Mouse (Mus musculus): ENCODE measurements around the gene Lrrc55. TPM values are rescaled to one million over a fixed set of nuclear protein-coding genes. Genes with fewer than 3 reads are reported as not detected.

Lrrc55 gene
- polyA plus RNA-seq, 1 experiment from 2014 or later = 2.9 TPM

GRCm38 (mm10) chr2:85163311-85164047, 33.5 kb downstream of the Lrrc55 start:
- no peak overlapping the region for H3K4me3 ChIP-seq
- no peaks in the 10 kb centered on the region for H3K27me3 ChIP-seq (replicated peaks)
- ATAC-seq (ENCODE audit: low FRiP score, low read depth) = no peak
- H3K9ac ChIP-seq = no peak overlapping the region
- H3K9me3 ChIP-seq = no peaks in the 10 kb centered on the region
- peaks cover 18% of the 10 kb centered on the region for H3K4me1 ChIP-seq
- 43% methylated on average over 7 of the region's 7 CpGs for WGBS
- no peak overlapping the region for H3K27ac ChIP-seq
- no peak overlapping the region for H3K4me2 ChIP-seq (replicated peaks)
- no peaks in the 10 kb centered on the region for H3K36me3 ChIP-seq

GRCm38 (mm10) chr2:85161638-85162093, 35.3 kb downstream of the Lrrc55 start:
- ATAC-seq (ENCODE audit: low FRiP score, low read depth) = peak; percentile 62
- Histone ChIP-seq H3K4me3 (no peak overlapping the region), H3K27ac (no peak overlapping the region), H3K36me3 (no peaks in the 10 kb centered on the region), H3K4me1 (peaks cover 18% of the 10 kb centered on the region), H3K9ac (no peak overlapping the region), H3K9me3 (no peaks in the 10 kb centered on the region), H3K4me2 (replicated peaks) (no peak overlapping the region), H3K27me3 (replicated peaks) (no peaks in the 10 kb centered on the region)
- WGBS = 5% methylated on average over 1 of the region's 1 CpGs

GRCm38 (mm10) chr2:85160901-85161637, 35.9 kb downstream of the Lrrc55 start:
- H3K9ac ChIP-seq = no peak overlapping the region
- H3K9me3 ChIP-seq = no peaks in the 10 kb centered on the region
- H3K36me3 ChIP-seq = no peaks in the 10 kb centered on the region
- no peak overlapping the region for H3K27ac ChIP-seq
- H3K4me2 ChIP-seq (replicated peaks) = no peak overlapping the region
- WGBS = 64% methylated on average over 4 of the region's 4 CpGs
- H3K4me1 ChIP-seq = peaks cover 18% of the 10 kb centered on the region
- no peak overlapping the region for H3K4me3 ChIP-seq
- no peaks in the 10 kb centered on the region for H3K27me3 ChIP-seq (replicated peaks)
- ATAC-seq (ENCODE audit: low FRiP score, low read depth) = peak; percentile 73

- Histone ChIP-seq H3K27me3 (replicated peaks) (no peaks in the 10 kb centered on the region), H3K36me3 (no peaks in the 10 kb centered on the region), H3K4me1 (peaks cover 18% of the 10 kb centered on the region), H3K27ac (no peak overlapping the region), H3K9me3 (no peaks in the 10 kb centered on the region), H3K4me3 (no peak overlapping the region), H3K9ac (no peak overlapping the region), H3K4me2 (replicated peaks) (no peak overlapping the region)
- 92% methylated on average over 3 of the region's 3 CpGs for WGBS
- ATAC-seq (ENCODE audit: low FRiP score, low read depth) = no peak
Measured at GRCm38 (mm10) chr2:85157382-85157781, 39.6 kb downstream of the Lrrc55 start.

GRCm38 (mm10) chr2:85156136-85156535, 40.9 kb downstream of the Lrrc55 start:
- ATAC-seq (ENCODE audit: low FRiP score, low read depth) = no peak
- no peak overlapping the region for H3K4me3 ChIP-seq
- H3K4me2 ChIP-seq (replicated peaks) = no peak overlapping the region
- H3K27me3 ChIP-seq (replicated peaks) = no peaks in the 10 kb centered on the region
- no peak overlapping the region for H3K9ac ChIP-seq
- peaks cover 10% of the 10 kb centered on the region for H3K4me1 ChIP-seq
- no peaks in the 10 kb centered on the region for H3K9me3 ChIP-seq
- WGBS = 86% methylated on average over 5 of the region's 5 CpGs
- no peak overlapping the region for H3K27ac ChIP-seq
- no peaks in the 10 kb centered on the region for H3K36me3 ChIP-seq

GRCm38 (mm10) chr2:85155334-85155733, 41.7 kb downstream of the Lrrc55 start:
- Histone ChIP-seq H3K4me2 (replicated peaks) (no peak overlapping the region), H3K27me3 (replicated peaks) (no peaks in the 10 kb centered on the region), H3K27ac (no peak overlapping the region), H3K9me3 (no peaks in the 10 kb centered on the region), H3K4me1 (peaks cover 2% of the 10 kb centered on the region; the same call in 1 of the 2 replicates), H3K9ac (no peak overlapping the region), H3K36me3 (no peaks in the 10 kb centered on the region), H3K4me3 (no peak overlapping the region)
- no peak for ATAC-seq (ENCODE audit: low FRiP score, low read depth)
- WGBS = 85% methylated on average over 9 of the region's 9 CpGs

- Histone ChIP-seq H3K9ac (no peak overlapping the region), H3K36me3 (no peaks in the 10 kb centered on the region), H3K9me3 (no peaks in the 10 kb centered on the region), H3K4me1 (no peaks in the 10 kb centered on the region), H3K27me3 (replicated peaks) (no peaks in the 10 kb centered on the region), H3K4me3 (no peak overlapping the region), H3K27ac (no peak overlapping the region), H3K4me2 (replicated peaks) (no peak overlapping the region)
- no peak for ATAC-seq (ENCODE audit: low FRiP score, low read depth)
- 91% methylated on average over 2 of the region's 2 CpGs for WGBS
Measured at GRCm38 (mm10) chr2:85151233-85151632, 45.8 kb downstream of the Lrrc55 start.

GRCm38 (mm10) chr2:85150373-85150772, 46.6 kb downstream of the Lrrc55 start:
- Histone ChIP-seq H3K27ac (no peak overlapping the region), H3K4me1 (no peaks in the 10 kb centered on the region), H3K9me3 (no peaks in the 10 kb centered on the region), H3K36me3 (no peaks in the 10 kb centered on the region), H3K4me3 (no peak overlapping the region), H3K27me3 (replicated peaks) (no peaks in the 10 kb centered on the region), H3K4me2 (replicated peaks) (no peak overlapping the region), H3K9ac (no peak overlapping the region)
- no peak for ATAC-seq (ENCODE audit: low FRiP score, low read depth)
- 96% methylated on average over 1 of the region's 1 CpGs for WGBS

- no peaks in the 10 kb centered on the region for H3K4me1 ChIP-seq
- 89% methylated on average over 2 of the region's 2 CpGs for WGBS
- H3K36me3 ChIP-seq = no peaks in the 10 kb centered on the region
- no peak for ATAC-seq (ENCODE audit: low FRiP score, low read depth)
- no peak overlapping the region for H3K4me2 ChIP-seq (replicated peaks)
- H3K27me3 ChIP-seq (replicated peaks) = no peaks in the 10 kb centered on the region
- H3K4me3 ChIP-seq = no peak overlapping the region
- H3K27ac ChIP-seq = no peak overlapping the region
- no peak overlapping the region for H3K9ac ChIP-seq
- no peaks in the 10 kb centered on the region for H3K9me3 ChIP-seq
Measured at GRCm38 (mm10) chr2:85147481-85147880, 49.5 kb downstream of the Lrrc55 start.

GRCm38 (mm10) chr2:85145346-85145745, 51.7 kb downstream of the Lrrc55 start:
- Histone ChIP-seq H3K36me3 (no peaks in the 10 kb centered on the region), H3K27ac (no peak overlapping the region), H3K4me3 (no peak overlapping the region), H3K4me2 (replicated peaks) (no peak overlapping the region), H3K9ac (no peak overlapping the region), H3K9me3 (no peaks in the 10 kb centered on the region), H3K27me3 (replicated peaks) (no peaks in the 10 kb centered on the region), H3K4me1 (no peaks in the 10 kb centered on the region)
- 86% methylated on average over 3 of the region's 3 CpGs for WGBS
- ATAC-seq (ENCODE audit: low FRiP score, low read depth) = no peak

- no peaks in the 10 kb centered on the region for H3K36me3 ChIP-seq
- H3K9ac ChIP-seq = no peak overlapping the region
- no peak overlapping the region for H3K27ac ChIP-seq
- no peak for ATAC-seq (ENCODE audit: low FRiP score, low read depth)
- WGBS = 89% methylated on average over 2 of the region's 2 CpGs
- H3K27me3 ChIP-seq (replicated peaks) = no peaks in the 10 kb centered on the region
- H3K9me3 ChIP-seq = no peaks in the 10 kb centered on the region
- no peak overlapping the region for H3K4me3 ChIP-seq
- H3K4me1 ChIP-seq = no peaks in the 10 kb centered on the region
- H3K4me2 ChIP-seq (replicated peaks) = no peak overlapping the region
Measured at GRCm38 (mm10) chr2:85144908-85145307, 52.1 kb downstream of the Lrrc55 start.

- no peak for ATAC-seq (ENCODE audit: low FRiP score, low read depth)
- Histone ChIP-seq H3K36me3 (no peaks in the 10 kb centered on the region), H3K9me3 (no peaks in the 10 kb centered on the region), H3K9ac (no peak overlapping the region), H3K27me3 (replicated peaks) (no peaks in the 10 kb centered on the region), H3K27ac (no peak overlapping the region), H3K4me3 (no peak overlapping the region), H3K4me1 (no peaks in the 10 kb centered on the region), H3K4me2 (replicated peaks) (no peak overlapping the region)
Measured at GRCm38 (mm10) chr2:85140833-85141232, 56.2 kb downstream of the Lrrc55 start.

Data from neural tube, embryonic 12.5 days (tissue).